Mouse (Mus musculus): ENCODE data around the gene Acot5.
"Not testable (repeated sequence)": the region's sequence is repeated elsewhere in the genome, so short reads cannot be mapped to it uniquely, and the experiment has no call there.

- not testable (repeated sequence) for TF ChIP-seq EP300 (IDR thresholded peaks at IDR 0.05; ENCODE audit: low read depth in 1 of 2, low read length in 2 of 2); ZC3H11A (IDR thresholded peaks at IDR 0.05; ENCODE audit: low read depth, low read length); RAD21 (IDR thresholded peaks at IDR 0.05; ENCODE audit: low read depth, low read length); POLR2AphosphoS2 (IDR thresholded peaks at IDR 0.05; ENCODE audit: low read length); CTCF (IDR thresholded peaks at IDR 0.05 in 2 of 3, conservative IDR thresholded peaks at IDR 0.05 in 1 of 3; ENCODE audit: control insufficient read depth in 1 of 3, insufficient read depth in 1 of 3, low read depth in 2 of 3, low read length in 3 of 3, poor library complexity in 1 of 3, severe bottlenecking in 1 of 3); HCFC1 (IDR thresholded peaks at IDR 0.05; ENCODE audit: low read depth, low read length); JUND (IDR thresholded peaks at IDR 0.05; ENCODE audit: low read depth, low read length); USF1 (IDR thresholded peaks at IDR 0.05; ENCODE audit: low read depth, low read length)
These were observed 35.8 kb upstream of the Acot5 start for GRCm38 (mm10) chr12:84033302-84033701.
